Mouse (Mus musculus): Measurements from ENCODE around the gene Serpine1.

The Serpine1 gene

DNA sequence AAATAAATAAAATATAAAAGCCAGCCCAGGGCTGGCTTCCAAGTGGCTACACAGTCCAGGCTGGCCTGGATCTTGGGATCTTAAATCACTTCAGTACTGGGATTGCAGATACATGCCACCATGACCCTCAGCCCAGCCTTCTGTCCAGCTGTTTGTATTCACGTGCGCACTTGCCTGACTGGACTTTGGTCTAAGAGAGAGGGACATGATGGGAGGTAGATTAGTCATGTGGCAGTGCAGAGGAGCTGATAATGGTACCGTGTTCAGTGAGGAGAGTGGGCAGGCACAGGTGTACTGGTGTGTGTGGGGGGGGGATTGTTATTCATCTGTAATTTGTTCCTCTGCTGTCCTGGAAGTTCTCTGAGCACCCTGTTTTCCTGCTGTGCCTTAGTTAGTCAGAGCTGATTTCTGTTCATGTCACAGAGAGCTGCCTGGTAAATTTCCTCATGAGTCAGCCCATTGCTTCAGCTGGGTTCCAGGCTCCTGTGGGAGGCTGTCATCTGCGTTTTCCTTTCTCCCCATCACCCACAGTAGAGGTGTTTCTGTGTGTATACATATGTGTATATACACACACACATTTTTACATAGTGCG lies 20.1 kb downstream of the Serpine1 start:
- DNase-seq = no peak

DNA sequence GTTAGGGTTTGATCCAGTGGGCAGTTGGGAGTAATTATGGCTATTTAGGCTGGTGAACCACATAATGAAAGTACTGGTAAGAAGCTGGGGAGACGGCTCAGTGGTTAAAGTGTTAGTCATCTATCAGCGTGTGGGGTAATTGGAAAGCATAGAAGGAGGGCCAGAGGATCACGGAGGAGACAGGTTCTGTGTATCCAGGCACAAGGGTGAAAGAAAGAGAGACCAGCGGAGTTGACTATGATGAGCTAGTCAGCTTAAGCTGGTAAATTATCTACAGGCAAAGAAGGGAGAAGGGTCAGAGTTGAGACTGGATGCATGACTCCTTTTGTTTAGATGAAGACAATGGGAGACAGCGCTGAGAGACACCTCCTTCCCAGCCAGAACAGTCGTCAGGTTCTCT lies 20.9 kb downstream of the Serpine1 start:
- no peak for DNase-seq

DNA sequence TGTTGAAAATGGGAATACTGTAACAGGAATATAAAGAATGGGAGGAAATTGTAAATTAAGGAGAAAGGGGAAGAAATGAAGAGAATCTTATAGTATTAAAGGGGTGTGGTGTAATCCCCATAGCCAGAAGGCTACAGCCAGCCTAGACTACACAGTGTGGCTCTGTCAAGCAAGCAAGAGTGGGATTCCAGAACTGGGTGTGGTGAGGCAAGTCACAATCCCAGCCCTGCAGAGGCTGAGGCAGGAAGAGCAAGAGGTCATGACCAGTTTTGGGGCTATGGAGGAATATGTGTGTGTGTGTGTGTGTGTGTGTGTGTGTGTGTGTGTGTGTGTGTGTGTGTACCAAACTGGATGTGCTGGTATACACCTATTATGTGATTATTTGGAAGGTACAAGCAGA lies 25.1 kb downstream of the Serpine1 start:
- DNase-seq = no peak

DNA sequence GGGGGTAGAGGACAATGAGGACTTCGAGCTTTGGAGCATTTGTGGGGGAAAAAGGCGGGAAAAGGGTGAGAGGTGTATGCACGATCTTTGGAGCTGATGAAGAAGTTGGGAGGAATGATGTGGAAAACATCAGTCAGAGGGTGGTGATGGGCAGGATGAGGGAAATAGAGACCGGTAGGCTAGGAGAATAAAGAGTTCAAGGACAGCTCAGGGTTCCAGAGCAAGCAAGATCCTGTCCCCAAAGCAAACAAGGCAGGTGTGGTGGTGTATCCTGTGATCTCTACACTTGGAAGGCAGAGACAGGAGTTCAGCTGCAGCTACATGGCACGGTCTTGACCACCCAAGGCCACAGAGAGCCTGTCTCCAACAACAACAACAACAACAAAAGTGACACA lies 25.7 kb downstream of the Serpine1 start:
- no peak for DNase-seq

DNA sequence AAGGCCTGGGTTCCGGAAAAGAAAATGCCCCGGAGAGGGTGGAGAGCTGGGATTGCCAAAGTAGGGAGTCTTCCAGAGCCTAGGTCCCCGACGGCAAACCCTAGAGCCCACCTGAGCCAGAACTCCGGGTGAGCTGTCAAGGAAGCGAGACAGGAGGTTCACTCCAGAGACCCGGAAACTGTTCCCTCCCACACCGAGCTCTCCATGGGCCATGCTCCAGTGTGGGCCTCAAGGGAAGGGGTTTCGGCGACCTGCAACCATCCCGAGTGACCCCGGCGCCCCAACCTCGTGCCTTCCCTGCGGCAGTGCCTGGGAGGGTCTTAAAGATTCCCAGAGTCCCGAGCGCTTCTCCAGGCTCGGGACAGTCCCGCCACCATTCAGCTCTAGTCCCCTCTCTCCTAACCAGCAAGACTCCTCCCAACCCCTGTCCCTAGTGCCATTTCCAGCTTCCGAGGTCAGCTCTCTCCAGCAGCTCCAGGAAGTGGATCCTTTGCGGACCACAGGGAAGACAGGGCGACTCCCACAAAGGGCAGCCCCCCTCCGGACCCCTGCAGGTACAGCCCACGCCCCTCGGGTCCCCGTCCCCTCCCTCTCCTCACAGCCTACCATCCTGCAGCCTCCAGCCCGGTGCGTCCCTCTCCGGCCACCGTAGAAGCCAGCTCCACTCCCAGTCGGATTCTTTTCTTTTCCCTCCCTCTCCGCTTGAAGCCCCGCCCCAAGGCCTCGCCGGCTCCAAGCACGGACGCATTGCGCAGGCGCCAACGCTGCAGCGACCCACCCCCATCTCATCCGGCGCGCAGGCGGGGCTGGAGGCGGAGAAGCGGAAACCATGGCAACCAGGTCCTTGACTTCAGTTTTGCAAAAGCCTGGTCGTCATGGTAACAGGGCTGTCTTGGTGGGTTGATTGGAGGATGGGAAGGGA lies 26.4 kb downstream of the Serpine1 start, which contains the start of gene Ap1s1:
TSS of gene Ap1s1 (minus strand) at position 734 of the 922 bp plus-strand sequence.
- peak; percentile 99 for DNase-seq

DNA sequence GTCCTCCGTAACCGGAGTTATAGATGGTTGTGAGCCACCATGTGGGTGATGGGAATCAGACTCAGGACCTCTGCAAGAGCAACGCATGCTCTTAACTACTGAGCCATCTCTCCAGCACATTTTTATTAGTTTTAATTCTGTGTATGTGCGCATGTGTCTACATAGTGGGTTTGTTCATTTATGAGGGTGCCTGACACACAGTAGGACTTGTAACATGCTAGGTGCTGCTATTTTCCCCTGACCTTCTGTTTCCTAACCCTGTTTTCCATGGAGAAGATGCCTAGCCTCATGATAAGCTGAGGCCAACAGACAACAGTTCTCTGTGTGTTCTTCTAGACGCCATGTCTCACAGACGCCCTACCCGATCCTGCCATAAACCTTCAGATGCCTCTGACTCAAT lies 28.1 kb downstream of the Serpine1 start:
- DNase-seq = no peak

DNA sequence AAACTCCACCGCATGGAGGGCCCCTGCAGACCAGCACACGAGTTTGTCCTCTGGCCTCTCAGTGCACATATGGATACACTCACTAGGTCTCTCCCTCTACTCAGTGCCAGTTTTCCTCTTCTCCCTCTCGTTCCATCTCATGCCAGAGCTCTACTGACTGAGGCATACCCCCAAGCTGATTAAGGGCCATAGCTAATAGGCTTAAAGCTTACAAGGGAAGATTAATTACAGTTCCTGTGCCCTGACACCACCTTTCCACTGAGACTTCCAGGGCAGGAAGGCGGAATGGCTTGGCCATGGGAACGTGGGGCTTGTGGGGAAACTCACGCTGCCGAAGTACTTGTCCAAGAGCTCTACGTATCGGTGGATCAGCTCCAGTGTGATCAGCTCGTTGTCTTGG lies 30.6 kb downstream of the Serpine1 start:
- DNase-seq = no peak

DNA sequence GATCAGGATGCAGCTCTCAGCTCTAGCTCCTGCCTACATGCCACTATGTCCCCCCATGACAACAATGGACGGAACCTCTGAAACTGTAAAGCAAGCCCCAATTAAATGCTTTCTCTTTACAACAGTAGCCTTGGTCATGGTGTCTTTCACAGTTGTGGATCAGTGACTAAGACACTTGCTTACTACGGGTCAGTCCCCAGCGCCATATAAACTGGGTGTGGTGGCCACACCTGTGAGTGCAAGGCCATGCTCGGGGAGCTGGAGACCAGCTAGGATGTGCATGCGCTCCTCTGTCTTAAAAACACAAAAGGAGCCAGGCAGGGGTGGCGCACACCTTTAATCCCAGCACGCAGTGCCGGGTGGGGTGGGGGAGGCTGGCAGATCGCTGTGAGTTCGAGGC lies 32.6 kb downstream of the Serpine1 start:
- no peak for DNase-seq

DNA sequence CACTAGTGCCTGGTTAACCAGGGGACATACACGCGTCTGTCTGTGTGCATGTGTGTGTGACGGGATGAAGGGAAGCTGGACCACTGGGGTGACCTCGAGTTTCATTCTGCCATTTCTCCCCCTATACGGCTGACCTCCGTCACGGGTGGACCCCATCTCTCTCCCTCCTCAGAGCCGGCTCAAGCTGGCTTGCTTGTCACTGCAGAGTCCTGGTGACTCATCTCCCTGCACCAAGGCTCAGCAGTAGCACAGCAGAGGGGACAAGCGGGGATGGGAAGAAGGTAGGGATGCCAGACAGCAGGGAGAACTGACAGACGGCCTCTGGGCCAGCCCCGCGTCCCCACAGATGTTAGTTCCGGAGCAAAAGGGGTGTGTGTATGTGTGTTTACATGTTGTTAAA lies 35.9 kb downstream of the Serpine1 start:
- no peak for DNase-seq

DNA sequence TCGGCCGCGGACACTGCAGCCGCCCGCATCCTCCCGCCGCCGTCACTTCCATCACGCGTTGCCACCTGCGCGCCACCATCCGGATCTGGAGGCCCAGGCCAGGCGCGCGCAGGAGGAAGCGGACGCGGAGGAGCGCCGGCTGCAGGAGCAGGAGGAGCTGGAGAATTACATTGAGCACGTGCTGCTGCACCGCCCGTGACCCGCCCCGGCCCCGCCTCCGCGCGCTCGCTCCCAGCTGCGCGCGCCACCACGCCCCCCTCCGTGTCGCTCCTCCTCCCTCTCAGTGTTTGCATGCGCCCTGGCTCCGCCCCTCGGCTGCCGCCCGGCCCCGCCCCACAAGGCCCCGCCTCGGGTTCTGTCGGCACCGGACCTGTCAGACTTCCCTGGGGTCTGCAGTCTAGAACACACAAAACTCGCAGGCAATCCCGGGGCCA lies 39.4 kb downstream of the Serpine1 start:
- peak; percentile 72 for DNase-seq

DNA sequence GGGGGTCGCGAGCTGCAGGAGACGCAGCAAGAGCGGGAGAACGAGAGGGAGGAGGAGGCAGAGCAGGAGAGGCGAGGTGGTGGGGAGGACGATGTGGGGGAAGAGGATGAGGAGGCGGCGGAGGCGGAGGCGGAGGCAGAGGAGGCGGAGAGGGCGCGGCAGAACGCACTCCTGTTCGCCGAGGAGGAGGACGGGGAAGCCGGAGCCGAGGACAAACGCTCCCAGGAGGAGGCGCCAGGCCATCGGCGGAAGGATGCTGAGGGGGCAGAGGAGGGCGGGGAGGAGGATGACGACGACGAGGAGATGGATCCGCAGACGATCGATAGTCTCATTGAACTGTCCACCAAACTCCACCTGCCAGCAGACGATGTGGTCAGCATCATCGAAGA lies 40.0 kb downstream of the Serpine1 start:
- peak; percentile 37 for DNase-seq

DNA sequence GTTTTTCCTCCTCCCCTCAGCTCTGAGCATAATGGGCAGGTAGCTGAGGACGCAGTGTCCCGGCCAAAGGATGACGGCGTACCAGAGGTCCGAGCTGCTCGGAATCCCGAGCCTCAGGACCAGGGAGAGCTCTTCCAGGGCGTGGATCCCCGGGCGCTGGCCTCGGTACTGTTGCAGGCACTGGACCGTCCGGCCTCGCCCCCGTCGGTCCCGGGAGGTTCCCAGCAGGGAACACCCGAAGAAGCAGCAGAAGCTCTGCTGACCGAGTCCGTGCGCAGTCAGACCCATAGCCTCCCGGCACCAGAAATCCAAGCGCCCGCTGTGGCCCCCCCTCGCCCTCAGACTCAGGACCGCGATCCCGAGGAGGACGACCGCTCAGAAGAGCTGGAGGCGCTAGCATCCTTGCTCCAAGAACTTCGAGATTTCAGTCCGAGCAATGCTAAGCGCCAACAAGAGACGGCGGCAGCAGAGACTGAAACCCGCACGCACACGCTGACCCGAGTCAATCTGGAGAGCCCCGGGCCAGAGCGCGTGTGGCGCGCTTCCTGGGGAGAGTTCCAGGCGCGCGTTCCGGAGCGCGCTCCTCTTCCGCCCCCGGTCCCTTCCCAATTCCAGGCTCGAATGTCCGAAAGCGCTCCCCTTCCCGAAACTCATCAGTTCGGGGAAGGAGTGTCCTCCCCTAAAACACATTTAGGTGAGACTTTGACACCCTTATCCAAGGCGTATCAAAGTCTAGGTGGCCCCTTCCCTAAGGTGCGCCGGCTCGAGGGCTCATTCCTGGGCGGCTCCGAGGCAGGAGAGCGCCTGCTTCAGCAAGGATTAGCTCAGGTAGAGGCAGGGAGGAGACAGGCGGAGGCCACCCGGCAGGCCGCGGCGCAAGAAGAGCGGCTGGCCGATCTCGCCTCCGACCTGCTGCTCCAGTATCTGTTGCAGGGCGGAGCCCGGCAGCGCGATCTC lies 40.7 kb downstream of the Serpine1 start:
- peak; percentile 36 for DNase-seq

DNA sequence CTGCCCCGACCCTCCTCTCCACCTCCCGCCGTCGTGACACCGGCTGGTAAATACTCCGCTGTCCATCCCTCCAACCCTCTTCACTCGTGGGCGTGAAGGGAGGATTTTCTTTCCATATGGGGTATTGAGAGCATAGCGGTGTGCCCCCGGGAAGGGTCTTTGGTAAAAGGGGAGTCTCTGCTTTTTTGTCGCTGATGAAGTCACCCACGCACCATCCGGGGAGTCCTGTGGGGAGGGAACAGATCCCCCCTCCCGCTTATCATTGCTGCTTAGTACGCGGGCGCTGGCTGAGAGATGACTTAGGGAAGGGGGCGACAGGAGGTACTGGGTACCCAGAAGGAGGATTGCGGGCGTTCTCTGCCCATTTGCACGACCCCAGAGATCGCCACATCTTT lies 41.7 kb downstream of the Serpine1 start:
- no peak for DNase-seq

DNA sequence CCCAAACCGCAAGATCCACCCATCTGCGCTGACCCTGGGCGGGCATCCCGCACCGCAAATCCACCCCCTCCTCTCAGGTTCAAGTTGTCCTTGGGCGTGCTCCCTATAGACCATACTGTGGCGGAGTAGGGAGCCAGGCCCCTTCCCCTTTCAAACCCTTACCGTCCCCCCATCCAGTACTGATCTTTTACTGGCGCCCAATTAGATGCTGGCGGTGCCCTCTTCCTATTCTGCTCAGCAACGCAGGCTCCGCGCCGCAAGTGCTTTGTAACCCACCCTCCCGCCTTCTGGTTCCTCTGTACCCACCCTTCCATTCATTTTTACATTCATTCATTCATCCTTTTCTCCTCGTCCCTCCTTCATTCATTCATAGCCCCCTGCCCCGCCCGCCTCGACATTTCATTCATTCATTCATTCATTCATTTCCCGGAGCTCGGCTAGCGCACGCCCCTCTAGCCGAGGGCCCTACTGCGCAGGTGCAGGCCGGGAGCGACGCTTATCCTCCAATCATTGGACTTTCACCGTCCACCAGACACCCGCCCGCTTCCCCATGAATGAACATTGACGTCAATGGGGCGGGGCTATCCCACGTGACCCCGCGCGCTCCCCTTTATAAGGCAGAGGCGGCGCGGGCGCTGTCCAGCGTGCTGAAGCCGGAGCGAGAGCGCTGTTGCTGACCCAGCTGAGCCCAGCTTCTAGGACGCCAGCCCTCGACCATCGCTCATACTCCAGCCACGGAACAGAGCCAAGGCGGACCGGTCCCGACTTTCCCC lies 42.2 kb downstream of the Serpine1 start:
- peak; percentile 94 for DNase-seq

DNA sequence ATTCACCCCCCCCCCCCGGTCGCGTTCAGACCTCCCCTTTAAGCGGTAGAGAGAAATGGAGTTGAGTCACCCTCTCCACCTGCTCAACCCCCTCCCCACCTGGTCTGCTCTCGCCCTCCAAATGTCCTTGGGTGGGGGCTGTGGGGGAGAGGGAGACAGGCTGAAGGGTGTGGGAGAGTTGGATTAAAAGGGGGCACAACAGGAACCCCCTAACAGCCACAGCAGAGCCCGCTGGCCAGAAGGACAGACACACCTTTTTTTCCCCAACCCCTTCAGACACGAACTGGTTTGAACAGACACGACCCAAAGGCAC lies 42.8 kb downstream of the Serpine1 start:
- DNase-seq = no peak

DNA sequence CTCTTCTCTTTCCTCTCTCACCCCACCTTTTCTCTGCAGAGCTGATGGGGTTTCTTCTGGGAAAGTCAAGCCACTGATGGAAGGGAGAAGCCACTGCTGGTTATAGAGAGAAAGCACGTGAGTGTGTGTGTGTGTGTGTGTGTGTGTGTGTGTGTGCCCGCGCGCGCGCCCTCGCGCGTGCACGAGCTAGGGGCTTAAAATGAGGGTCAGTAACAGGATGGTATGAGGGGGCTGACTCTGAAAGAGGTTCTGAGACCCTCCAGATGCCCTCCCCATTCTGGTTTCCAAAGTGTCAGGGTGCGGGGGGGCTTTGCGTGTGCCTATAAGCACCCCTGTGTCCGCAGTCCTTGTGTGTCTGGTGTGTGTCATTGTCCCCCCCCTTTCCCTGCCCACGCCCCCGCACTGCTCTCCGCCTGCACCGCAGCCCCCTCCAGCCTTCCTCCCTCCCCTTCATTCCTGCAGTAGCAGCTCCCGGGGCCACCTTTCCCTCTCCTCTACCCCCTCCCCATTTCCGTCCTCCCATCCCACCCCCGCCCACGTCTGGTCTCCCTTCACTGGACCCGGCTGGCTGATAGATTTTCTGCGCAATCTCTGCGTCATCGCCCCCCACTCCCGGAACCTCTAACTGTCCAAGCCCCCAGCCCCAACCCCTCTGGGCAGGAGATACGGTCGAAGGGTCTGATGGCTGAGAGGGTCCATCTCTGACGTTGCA lies 43.4 kb downstream of the Serpine1 start:
- no peak for DNase-seq

DNA sequence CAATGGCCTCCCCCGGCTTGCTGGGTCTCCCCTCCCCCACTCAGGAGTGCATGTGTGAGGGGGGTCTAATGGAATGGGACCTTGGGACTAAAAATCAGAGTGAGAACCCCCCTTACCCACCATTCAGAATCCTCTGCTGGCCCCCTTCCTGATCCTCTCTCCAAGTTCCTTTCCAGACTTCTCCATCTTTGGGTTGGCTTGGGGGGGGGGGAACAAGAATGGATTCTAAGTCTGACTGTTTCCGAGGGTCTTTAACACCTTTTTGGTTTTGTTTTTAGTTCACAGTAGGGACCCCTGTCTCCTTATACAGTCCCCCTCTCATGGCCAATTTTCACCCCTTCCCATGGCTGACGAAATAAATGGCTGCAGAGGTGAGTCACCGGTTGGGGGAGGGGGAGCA lies 46.0 kb downstream of the Serpine1 start, which contains the start of gene Vgf:
TSS of gene Vgf (plus strand) at position 301 of the 400 bp plus-strand sequence.
- DNase-seq = no peak

DNA sequence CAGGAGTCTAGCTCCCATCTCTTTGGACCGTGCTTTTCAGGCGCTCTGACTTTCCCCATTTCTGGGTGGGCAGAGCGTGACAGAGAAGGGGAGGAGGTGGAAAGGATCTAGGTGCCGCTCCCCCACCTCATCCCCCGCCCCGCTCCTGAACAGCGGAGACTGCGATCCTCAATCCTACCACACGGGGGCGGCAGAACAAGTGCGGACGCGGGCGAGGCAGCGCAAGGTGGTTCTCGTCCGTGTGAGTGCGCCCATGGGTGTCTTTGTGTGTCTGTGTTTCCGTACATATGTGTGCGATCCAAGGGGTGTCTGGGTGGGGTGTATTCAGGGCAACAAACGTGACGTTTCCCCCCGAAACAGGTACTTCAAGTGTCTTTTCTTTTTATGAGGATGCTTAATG lies 46.9 kb downstream of the Serpine1 start:
- DNase-seq = peak; percentile 78

DNA sequence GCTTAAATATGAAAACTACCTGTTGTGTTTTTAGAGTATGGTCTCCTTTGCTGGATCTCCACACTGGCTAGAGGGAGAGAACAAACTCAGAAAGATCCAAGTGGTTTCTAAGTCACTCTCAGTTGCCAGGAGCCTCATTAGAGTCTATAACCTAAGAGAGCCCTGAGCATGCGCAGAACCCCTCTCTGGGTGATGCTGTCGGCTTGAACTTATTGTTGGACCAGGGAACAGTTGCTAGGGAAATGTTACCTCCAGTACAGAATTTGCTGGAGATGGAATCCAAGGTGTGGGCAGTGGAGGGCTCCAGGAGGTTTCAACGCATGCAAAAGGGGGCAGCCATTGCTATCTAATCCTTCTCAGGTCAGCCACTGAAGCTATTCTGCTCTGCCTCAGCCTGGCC lies 47.8 kb downstream of the Serpine1 start:
- DNase-seq = no peak

DNA sequence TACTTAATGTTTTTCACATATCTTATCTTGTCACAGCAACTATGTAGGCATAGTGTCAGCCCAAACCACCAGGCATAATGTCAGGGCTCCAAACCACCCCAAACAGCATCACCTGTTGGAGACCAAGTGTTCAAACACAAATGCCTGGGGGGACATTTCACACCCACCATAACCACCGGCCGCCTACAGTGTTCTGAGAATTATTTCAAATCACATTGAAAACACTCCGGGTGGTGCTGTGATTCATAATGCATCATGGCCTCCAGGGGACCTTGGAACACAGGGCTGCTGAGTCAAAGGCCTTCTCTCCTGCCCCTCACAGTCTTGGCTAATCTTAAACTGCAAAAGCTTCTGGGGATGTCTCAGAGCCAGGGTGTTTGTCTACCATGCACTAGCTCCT lies 56.2 kb downstream of the Serpine1 start:
- DNase-seq = no peak

DNA sequence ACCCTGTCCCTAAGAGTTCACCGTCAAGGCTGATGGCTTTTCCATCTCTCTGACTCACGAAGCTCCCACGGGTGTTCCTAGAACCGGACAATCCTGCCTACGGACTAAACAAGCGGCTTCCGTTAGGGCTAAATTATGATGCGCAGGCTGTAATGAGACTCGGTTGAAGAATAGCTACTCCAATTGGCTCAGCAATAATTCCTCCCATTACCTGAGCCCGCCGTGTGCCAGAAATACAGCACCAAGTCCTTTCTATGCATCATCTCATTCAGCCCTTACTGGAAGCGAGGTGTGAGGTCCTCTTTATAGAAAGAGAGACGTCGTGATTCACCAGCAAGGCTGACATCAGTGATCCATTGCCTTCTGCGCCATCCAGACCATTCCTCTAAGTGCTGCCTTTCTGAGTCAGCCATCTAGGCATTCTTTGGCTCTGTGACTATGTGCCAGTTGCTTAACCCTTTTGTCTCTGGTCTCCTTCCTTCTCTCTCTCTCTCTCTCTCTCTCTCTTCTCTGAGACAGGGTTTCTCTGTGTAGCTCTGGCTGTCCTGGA lies 59.6 kb downstream of the Serpine1 start:
- DNase-seq = no peak
